Mouse (Mus musculus) thymus, postnatal 4 days (tissue): Measurements from ENCODE around the gene Lama2.

Source experiments
- DNase-seq: peaks from one replicate; pipeline ENCODE4 v3.0.0; 2021

Gene Lama2

GRCm38 (mm10) chr10:27619658-27620057 lies at the start of gene Lama2:
Gene Lama2, minus strand, starts transcription at chr10:27619758.
- no peak for DNase-seq

- no peak for DNase-seq
These were observed 44.8 kb upstream of the Lama2 start for GRCm38 (mm10) chr10:27664391-27664790.

GRCm38 (mm10) chr10:27663396-27663795 lies 43.8 kb upstream of the Lama2 start:
- DNase-seq = no peak

- DNase-seq = no peak
These were observed 34.6 kb upstream of the Lama2 start for GRCm38 (mm10) chr10:27654164-27654563.

- DNase-seq = no peak
These were observed 33.3 kb upstream of the Lama2 start for GRCm38 (mm10) chr10:27652694-27653335.

- no peak for DNase-seq
These were observed 16.2 kb upstream of the Lama2 start for GRCm38 (mm10) chr10:27635721-27636120.

GRCm38 (mm10) chr10:27631002-27631401 lies 11.4 kb upstream of the Lama2 start:
- DNase-seq = no peak

GRCm38 (mm10) chr10:27621697-27622449 lies 2.3 kb upstream of the Lama2 start:
- no peak for DNase-seq

GRCm38 (mm10) chr10:27617522-27618020 lies 2.0 kb downstream of the Lama2 start:
- no peak for DNase-seq

- no peak for DNase-seq
These were observed 2.7 kb downstream of the Lama2 start for GRCm38 (mm10) chr10:27616641-27617415.

GRCm38 (mm10) chr10:27595675-27596074 lies 23.9 kb downstream of the Lama2 start:
- no peak for DNase-seq

GRCm38 (mm10) chr10:27533217-27533616 lies 86.3 kb downstream of the Lama2 start:
- DNase-seq = no peak

GRCm38 (mm10) chr10:27508847-27509459 lies 110.6 kb downstream of the Lama2 start:
- DNase-seq = no peak

- DNase-seq = no peak
These were observed 118.7 kb downstream of the Lama2 start for GRCm38 (mm10) chr10:27500863-27501262.

GRCm38 (mm10) chr10:27488452-27488851 lies 131.1 kb downstream of the Lama2 start:
- no peak for DNase-seq

- DNase-seq = no peak
These were observed 135.5 kb downstream of the Lama2 start for GRCm38 (mm10) chr10:27484041-27484440.

GRCm38 (mm10) chr10:27475540-27475939 lies 144.0 kb downstream of the Lama2 start:
- DNase-seq = no peak

GRCm38 (mm10) chr10:27468274-27468673 lies 151.3 kb downstream of the Lama2 start:
- DNase-seq = no peak

GRCm38 (mm10) chr10:27413583-27414465 lies 205.7 kb downstream of the Lama2 start:
- no peak for DNase-seq

- no peak for DNase-seq
These were observed 228.8 kb downstream of the Lama2 start for GRCm38 (mm10) chr10:27390753-27391152.

GRCm38 (mm10) chr10:27387531-27387930 lies 232.0 kb downstream of the Lama2 start:
- DNase-seq = no peak

- DNase-seq = no peak
These were observed 234.9 kb downstream of the Lama2 start for GRCm38 (mm10) chr10:27384636-27385035.
